Mouse (Mus musculus): Measurements from ENCODE around the gene Slit2. TPM values are rescaled to one million over a fixed set of nuclear protein-coding genes. Genes with fewer than 3 reads are reported as not detected.
A peak's percentile ranks its signal among the peaks of the same experiment; 100 is the strongest.

Slit2 gene
- total RNA-seq, 2 experiments from 2014 or later: 39.2 to 40.3 TPM

DNA sequence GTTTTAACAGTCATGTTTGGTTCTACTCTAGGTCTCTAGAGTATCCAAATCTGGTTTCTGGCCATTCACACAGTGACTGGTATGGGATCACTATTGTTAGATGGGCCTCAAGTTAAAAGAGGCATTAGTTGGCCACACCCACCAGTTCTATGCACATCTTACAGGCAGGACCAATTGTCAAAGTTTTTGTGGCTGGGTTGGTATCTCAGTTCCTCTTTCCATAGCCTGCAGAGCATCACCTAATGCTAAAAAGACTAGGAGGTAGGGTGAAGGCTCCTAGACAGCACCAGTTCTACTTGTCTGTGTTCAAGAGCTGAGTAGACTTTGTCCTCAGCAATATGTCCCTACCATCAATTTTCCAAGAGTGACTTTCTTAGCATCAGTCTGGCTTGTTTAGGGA, 216.4 kb downstream of the Slit2 start:
- no peak for DNase-seq (ENCODE audit: low spot score in 2 of 2)
- intact Hi-C loops (cut with DNase I): no loop called here

- no peak for DNase-seq (ENCODE audit: low spot score in 2 of 2)
- intact Hi-C loops (cut with DNase I): no loop called here
Measured at GRCm38 (mm10) chr5:48215248-48215647, 232.3 kb downstream of the Slit2 start.

DNA sequence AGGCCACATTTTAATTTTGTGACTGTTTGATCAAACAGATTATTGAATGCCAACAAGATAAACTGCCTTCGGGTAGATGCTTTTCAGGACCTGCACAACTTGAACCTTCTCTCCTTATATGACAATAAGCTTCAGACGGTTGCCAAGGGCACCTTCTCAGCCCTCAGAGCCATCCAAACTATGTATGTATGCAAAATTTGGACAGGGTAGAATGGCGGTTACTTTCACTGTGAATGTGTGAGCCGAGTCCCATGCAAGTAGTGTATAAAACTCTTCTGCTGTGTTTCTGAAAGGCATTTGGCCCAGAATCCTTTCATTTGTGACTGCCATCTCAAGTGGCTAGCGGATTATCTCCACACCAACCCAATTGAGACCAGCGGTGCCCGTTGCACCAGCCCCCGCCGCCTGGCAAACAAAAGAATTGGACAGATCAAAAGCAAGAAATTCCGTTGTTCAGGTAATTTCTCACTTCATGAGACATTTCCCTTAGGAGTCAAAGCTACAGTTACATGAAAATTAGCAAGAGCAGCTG, 236.8 kb downstream of the Slit2 start:
- DNase-seq (ENCODE audit: low spot score in 2 of 2): no peak
- intact Hi-C loops (cut with DNase I): no loop called here

- DNase-seq (ENCODE audit: low spot score in 2 of 2): no peak
- intact Hi-C loops (cut with DNase I): no loop called here
Measured at GRCm38 (mm10) chr5:48225500-48225899, 242.6 kb downstream of the Slit2 start.

- no peak for DNase-seq (ENCODE audit: low spot score in 2 of 2)
- intact Hi-C loops (cut with DNase I): no loop called here
Measured at GRCm38 (mm10) chr5:48230430-48231080, 247.6 kb downstream of the Slit2 start.

DNA sequence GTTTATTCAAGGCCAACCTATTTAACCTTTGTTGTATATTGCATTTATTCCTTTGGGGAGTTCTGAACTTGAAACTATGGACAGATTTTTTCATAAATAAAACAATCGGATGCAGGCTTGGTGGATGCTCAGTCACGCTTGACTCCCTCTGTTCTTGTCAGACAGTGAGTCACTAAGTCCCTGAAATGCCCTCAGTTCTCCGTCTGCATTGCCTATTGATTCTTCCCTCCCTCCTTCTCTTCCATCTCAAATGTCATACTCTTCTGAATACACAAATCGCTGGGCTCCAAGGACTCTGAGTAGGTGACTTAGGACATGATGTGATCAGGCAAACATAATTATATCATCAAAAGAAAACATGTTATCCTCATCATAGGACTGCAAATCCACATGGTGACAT, 251.8 kb downstream of the Slit2 start:
- DNase-seq (ENCODE audit: low spot score in 2 of 2): no peak
- intact Hi-C loops (cut with DNase I): no loop called here

DNA sequence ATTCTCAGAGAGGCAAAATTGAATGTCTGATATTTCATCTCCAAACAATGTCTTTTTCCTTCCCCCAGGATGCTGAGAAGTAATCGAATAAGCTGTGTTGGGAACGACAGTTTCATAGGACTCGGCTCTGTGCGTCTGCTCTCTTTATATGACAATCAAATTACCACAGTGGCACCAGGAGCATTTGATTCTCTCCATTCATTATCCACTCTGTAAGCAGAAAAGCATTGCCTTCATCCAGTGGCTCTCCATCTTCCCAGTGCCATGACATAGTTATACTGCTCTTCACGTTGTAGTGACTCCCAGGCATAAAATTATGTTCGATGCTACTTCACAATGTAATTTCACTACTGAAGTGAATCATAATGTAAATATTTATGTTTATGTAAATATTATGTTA, 252.3 kb downstream of the Slit2 start:
- DNase-seq (ENCODE audit: low spot score in 2 of 2): no peak
- intact Hi-C loops (cut with DNase I): no loop called here

DNA sequence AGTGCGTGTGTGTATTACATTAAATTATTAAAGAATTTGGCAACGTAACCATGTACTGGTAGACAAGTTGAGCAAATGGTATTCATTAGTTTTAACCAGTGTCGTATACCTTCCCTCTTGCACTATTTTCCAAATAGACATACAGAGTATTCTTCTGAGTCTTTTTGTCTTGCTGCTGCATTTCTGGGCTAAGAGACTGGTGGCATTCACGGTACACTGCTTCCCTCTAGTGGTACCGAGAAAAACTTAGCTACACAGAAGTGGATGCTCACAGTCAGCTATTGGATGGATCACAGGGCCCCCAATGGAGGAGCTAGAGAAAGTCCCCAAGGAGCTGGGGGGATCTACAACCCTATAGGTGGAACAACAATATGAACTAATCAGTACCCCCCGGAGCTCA, 257.8 kb downstream of the Slit2 start:
- intact Hi-C loops (cut with DNase I): loop anchor here (10.0 kb wide), 1 partner anchor 1796 kb away; no protein-coding TSS in a partner anchor

DNA sequence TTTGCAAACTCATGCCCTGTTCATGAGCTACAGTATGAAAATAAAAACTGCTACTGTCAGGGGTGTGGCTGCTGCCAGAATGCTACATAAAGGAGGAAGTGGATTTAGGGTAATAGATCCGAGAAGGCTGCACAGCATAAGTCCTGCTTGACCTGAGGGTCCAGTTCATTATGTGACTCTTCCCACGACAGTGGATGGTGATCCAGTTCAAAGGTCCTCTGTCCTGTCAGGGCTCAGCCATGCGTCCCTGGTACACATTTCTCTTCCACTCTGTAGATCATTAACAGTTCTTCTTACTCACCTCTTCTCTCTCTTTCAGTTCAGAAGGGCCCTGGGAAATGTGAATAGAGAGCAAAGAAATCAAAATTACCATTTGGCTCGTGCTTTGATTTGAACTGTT, 265.4 kb downstream of the Slit2 start:
- intact Hi-C loops (cut with DNase I): loop anchor here (10.0 kb wide), 1 partner anchor 1804 kb away; no protein-coding TSS in a partner anchor
- DNase-seq (ENCODE audit: low spot score in 2 of 2): no peak

More for the DNA sequence above, 257.8 kb downstream of the Slit2 start:
- peak; percentile 13 to 35 for DNase-seq (ENCODE audit: low spot score in 2 of 2)

DNA sequence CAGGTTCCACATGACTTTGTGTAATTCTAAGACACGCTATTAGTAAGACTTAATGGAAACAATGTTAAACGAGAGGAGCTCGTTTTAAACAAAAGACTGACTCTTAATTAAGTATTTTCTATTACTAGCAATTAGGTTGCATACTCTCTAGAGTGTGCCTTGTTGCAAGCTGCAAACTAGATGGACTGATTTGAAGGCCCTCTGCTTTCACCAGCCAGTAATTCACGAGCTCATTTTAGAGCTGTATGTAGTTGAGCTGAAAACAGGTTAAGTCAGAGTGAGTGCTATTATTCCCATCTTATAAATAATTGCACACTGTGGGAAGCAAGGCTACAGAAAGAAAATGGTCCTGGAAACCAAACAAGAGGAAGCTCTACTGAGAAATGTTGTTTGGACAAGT, 294.6 kb downstream of the Slit2 start:
- intact Hi-C loops (cut with DNase I): no loop called here
- DNase-seq (ENCODE audit: low spot score in 2 of 2): no peak

- DNase-seq (ENCODE audit: low spot score in 2 of 2): no peak
- intact Hi-C loops (cut with DNase I): no loop called here
Measured at GRCm38 (mm10) chr5:48301186-48301585, 318.2 kb downstream of the Slit2 start.

DNA sequence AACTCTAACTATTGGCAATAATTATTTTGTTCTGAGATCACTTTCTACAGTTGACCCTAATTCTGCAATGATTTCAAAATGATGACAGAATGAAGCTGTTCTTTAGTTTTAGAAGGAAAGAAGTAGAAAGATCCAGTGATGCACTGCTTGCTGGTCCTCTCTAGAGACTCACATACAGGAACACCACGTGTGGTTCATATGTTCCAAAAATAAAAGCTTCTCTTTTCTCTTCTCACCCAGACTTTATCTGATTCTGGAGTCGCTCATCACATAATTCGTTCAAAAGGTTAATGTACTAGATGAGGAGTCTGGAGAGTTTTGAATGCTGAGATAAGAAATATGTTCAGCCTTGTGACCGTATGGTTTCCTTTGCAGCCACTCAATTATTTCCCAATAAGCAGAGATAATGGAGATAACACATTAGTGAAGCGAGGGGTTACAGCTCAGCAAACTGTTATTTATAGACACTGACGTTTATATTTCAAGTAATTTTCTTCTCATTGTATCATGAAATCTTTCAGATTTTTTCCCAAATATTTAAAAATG, 332.2 kb downstream of the Slit2 start:
- no peak for DNase-seq (ENCODE audit: low spot score in 2 of 2)
- intact Hi-C loops (cut with DNase I): no loop called here

DNA sequence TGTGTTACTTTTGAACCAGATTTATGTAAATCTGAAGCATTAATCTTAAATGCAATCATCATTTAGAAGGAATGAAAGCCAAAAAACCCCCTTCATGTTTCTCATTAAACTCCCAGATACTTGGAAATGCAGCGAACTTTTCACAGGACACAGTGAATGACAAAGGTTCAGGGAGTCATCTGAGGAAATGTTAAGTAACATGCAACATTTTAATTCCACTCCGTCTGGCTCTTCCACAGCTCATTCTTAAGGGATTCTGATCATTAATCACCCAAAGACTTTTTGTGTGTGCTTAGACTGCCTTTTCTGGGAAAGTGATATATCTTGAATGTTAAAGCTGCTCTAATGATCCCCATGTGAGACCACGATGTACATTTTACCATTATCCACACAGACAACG, 337.7 kb downstream of the Slit2 start:
- DNase-seq (ENCODE audit: low spot score in 2 of 2): no peak
- intact Hi-C loops (cut with DNase I): no loop called here

- DNase-seq (ENCODE audit: low spot score in 2 of 2): no peak
- intact Hi-C loops (cut with DNase I): no loop called here
Measured at GRCm38 (mm10) chr5:48326221-48326620, 343.3 kb downstream of the Slit2 start.

- DNase-seq (ENCODE audit: low spot score in 2 of 2): no peak
- intact Hi-C loops (cut with DNase I): no loop called here
Measured at GRCm38 (mm10) chr5:48327652-48328051, 344.7 kb downstream of the Slit2 start, which contains the start of gene 5730480H06Rik. Gene 5730480H06Rik (plus strand): TSS chr5:48327952.

DNA sequence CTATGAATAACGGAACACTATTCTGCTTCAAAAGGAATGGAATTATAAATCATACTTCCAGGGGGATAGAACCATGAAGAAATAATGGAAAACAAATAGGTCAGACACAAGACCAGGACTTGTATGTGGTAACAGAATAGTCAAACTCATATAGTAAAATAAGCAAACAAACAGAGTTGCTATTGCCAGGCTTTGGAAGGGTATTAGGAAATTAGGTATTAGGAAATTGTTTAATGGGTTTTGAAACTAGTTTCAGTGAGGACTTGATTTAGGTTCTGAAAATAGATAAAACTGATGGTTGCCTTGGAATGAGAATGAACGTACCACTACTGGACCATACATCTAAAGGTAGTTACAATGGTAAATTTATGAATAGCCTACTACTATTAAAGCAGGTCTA, 346.8 kb downstream of the Slit2 start:
- no peak for DNase-seq (ENCODE audit: low spot score in 2 of 2)
- intact Hi-C loops (cut with DNase I): no loop called here

DNA sequence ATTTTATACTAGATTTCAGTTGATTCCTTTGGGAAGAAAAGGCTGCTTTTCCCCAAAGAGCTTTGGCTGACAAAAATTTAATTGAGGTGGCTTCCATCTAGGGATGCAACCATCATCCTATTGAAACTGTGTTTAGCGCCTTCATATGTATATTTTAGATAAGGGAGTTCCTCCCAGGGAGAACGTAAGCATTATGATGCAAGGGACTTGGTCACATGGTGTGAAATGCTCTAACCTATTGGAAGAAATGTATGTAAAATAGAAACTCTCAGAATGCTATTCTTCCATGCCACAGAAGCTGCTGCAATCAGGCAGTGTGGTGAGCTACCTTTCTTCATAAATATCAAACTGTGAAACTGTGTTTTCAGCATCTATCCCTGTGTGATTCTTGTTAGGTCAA, 347.9 kb downstream of the Slit2 start:
- intact Hi-C loops (cut with DNase I): no loop called here
- DNase-seq (ENCODE audit: low spot score in 2 of 2): no peak

DNA sequence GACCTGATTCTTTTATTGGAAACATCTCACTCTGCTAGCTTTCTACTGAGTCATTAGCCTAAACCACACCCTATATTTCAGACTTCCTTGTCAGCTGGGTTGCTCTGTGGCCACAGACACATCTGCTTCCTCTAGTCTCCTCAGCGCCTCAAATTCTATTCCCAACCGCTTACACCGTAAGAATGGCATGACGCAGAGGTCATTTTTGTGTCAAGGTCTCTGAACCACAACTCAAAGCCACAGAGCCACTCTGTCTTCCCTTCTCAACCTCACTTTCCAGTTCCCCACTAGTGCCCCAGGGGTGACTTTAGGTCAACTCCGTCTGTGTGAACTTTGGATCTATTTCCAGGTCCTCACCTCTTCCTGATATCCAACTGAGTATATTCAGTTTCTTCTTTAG, 348.5 kb downstream of the Slit2 start:
- intact Hi-C loops (cut with DNase I): no loop called here
- no peak for DNase-seq (ENCODE audit: low spot score in 2 of 2)

- intact Hi-C loops (cut with DNase I): no loop called here
- no peak for DNase-seq (ENCODE audit: low spot score in 2 of 2)
Measured at GRCm38 (mm10) chr5:48333407-48333806, 350.5 kb downstream of the Slit2 start.

DNA sequence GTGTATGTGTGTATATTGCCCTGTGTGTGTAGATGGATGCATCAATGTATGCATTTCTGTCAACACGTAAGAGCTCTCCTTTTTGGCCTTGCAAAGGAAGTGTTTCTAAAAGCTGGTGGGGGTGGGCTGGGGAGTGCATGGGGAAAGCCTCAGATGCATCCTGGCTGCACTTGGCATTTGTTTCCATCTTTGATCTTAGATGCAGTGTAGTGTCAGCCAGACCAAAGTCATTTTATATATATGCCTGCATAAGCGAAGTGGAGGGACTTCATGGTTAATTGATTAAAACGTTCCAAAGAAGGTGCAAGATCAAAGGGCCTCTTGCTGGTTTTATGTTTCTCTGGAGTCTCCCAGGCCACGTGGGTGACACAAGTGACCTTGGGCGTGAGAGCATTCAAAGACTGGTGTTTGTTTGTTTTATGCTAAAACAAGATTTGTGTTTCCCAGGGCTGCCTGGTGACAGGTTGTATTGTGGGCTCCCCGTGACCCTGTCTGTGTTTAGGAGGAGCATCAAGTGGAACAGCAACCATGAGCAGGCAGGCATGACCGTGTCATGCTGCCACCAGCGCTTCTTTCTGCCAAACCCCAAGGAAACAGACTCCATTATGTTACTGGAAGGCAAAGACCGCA, 351.1 kb downstream of the Slit2 start:
- DNase-seq (ENCODE audit: low spot score in 2 of 2): no peak
- intact Hi-C loops (cut with DNase I): no loop called here

All from left cerebral cortex, postnatal 36 days (tissue).